Mouse (Mus musculus) hindbrain, embryonic 16.5 days (tissue): ENCODE measurements around the gene E130114P18Rik. TPM values are rescaled to one million over a fixed set of nuclear protein-coding genes. Genes with fewer than 3 reads are reported as not detected.
A peak's percentile ranks its signal among the peaks of the same experiment; 100 is the strongest.

Experiments
- ATAC-seq: fragments of 200-750 bp; cut with Nextera tagmentation; 2 replicates; pipeline ENCODE4 v1.8.0; 2017; ENCODE audit warnings: moderate TSS enrichment, moderate library complexity
- H3K27ac ChIP-seq: fragments of 300-500 bp; sonication (generic); 2 replicates; pipeline ENCODE4 v1.5.1; 2014; ENCODE audit warnings: low read depth, mild to moderate bottlenecking, control low read depth, low read length, moderate library complexity
- H3K27me3 ChIP-seq: fragments of 300-500 bp; sonication (generic); replicated peaks from 2 replicates; pipeline ENCODE4 v1.6.1; 2014; ENCODE audit warnings: low read length; ENCODE audit not compliant: control insufficient read depth, insufficient read depth
- H3K36me3 ChIP-seq: fragments of 300-500 bp; sonication (generic); 2 replicates; pipeline ENCODE4 v1.6.1; 2014; ENCODE audit warnings: mild to moderate bottlenecking, low read length, moderate library complexity, mixed read lengths; ENCODE audit not compliant: control insufficient read depth, insufficient read depth
- H3K4me1 ChIP-seq: fragments of 300-500 bp; sonication (generic); 2 replicates; pipeline ENCODE4 v1.6.1; 2014; ENCODE audit warnings: low read depth, low read length; ENCODE audit not compliant: control insufficient read depth, insufficient read depth
- H3K4me2 ChIP-seq: fragments of 300-500 bp; sonication (generic); 2 replicates; pipeline ENCODE4 v1.6.1; 2014; ENCODE audit warnings: mild to moderate bottlenecking, low read length, control low read depth, moderate library complexity
- H3K4me3 ChIP-seq: fragments of 300-500 bp; sonication (generic); 2 replicates; pipeline ENCODE4 v1.5.1; 2014; ENCODE audit warnings: mild to moderate bottlenecking, low read length, control low read depth, moderate library complexity
- H3K9ac ChIP-seq: fragments of 300-500 bp; sonication (generic); 2 replicates; pipeline ENCODE4 v1.6.1; 2014; ENCODE audit warnings: low read depth, mild to moderate bottlenecking, control low read depth, low read length, moderate library complexity
- H3K9me3 ChIP-seq: fragments of 300-500 bp; sonication (generic); 2 replicates; pipeline ENCODE4 v1.6.1; 2014; ENCODE audit warnings: mild to moderate bottlenecking, low read length, moderate library complexity; ENCODE audit not compliant: control insufficient read depth
- WGBS: fragments of 180-500 bp; shearing (Covaris S2); extraction: QIAGEN DNeasy Blood & Tissue Kit; methylation state at CpG from one replicate; pipeline ENCODE4 v1.1.7; 2014; 5-methylcytosine and 5-hydroxymethylcytosine counted together
- polyA plus RNA-seq: library from polyadenylated mRNA; unstranded; fragments of >200 nt; fragmentation: Nextera tagmentation; extraction: Ambion mirVana; gene quantifications from 2 replicates; pipeline ENCODE4 v1.2.1, GENCODE M21; 2015

E130114P18Rik gene
- polyA plus RNA-seq, 1 experiment from 2014 or later, result 21.5 TPM

GRCm38 (mm10) chr4:97602579-97602978 is 175.3 kb downstream of the E130114P18Rik start:
- no peak overlapping the region for H3K4me2 ChIP-seq
- ATAC-seq, result no peak
- H3K9ac ChIP-seq, result no peak overlapping the region
- 35% methylated on average over 4 of the region's 4 CpGs for WGBS
- H3K36me3 ChIP-seq, result no peaks in the 10 kb centered on the region
- H3K4me3 ChIP-seq, result no peak overlapping the region
- no peaks in the 10 kb centered on the region for H3K9me3 ChIP-seq
- H3K27me3 ChIP-seq, result no peaks in the 10 kb centered on the region
- H3K4me1 ChIP-seq, result peaks cover 3% of the 10 kb centered on the region
- H3K27ac ChIP-seq, result no peak overlapping the region

GRCm38 (mm10) chr4:97600875-97601835 is 176.7 kb downstream of the E130114P18Rik start:
- no peaks in the 10 kb centered on the region for H3K9me3 ChIP-seq
- peaks cover 3% of the 10 kb centered on the region for H3K4me1 ChIP-seq
- no peak overlapping the region for H3K4me3 ChIP-seq
- 0 out of 2 replicates have a peak overlapping the region, but pooled peaks have one; percentile 1 for H3K9ac ChIP-seq
- 32% methylated on average over 8 of the region's 8 CpGs for WGBS
- no peaks in the 10 kb centered on the region for H3K36me3 ChIP-seq
- H3K4me2 ChIP-seq, result no peak overlapping the region
- H3K27me3 ChIP-seq, result no peaks in the 10 kb centered on the region
- 0 out of 2 replicates have a peak overlapping the region, but pooled peaks have one; percentile 31 for H3K27ac ChIP-seq
- ATAC-seq, result peak; percentile 86

- no peak overlapping the region for H3K9ac ChIP-seq
- no peaks in the 10 kb centered on the region for H3K27me3 ChIP-seq
- ATAC-seq, result no peak
- 100% methylated on average over 1 of the region's 1 CpGs for WGBS
- no peaks in the 10 kb centered on the region for H3K36me3 ChIP-seq
- H3K4me1 ChIP-seq, result peaks cover 3% of the 10 kb centered on the region
- H3K27ac ChIP-seq, result no peak overlapping the region
- H3K4me2 ChIP-seq, result no peak overlapping the region
- no peaks in the 10 kb centered on the region for H3K9me3 ChIP-seq
- H3K4me3 ChIP-seq, result no peak overlapping the region
Observed at GRCm38 (mm10) chr4:97597443-97597842, 180.4 kb downstream of the E130114P18Rik start.

- Histone ChIP-seq H3K4me2 (no peak overlapping the region), H3K36me3 (no peaks in the 10 kb centered on the region), H3K9ac (no peak overlapping the region), H3K4me1 (no peaks in the 10 kb centered on the region; the same call in 1 of the 2 replicates), H3K27ac (no peak overlapping the region), H3K9me3 (no peaks in the 10 kb centered on the region), H3K4me3 (no peak overlapping the region), H3K27me3 (no peaks in the 10 kb centered on the region)
- ATAC-seq, result no peak
- 91% methylated on average over 9 of the region's 9 CpGs for WGBS
Observed at GRCm38 (mm10) chr4:97596348-97596747, 181.5 kb downstream of the E130114P18Rik start.

- no peaks in the 10 kb centered on the region for H3K27me3 ChIP-seq
- no peak overlapping the region for H3K9ac ChIP-seq
- no peak overlapping the region for H3K27ac ChIP-seq
- H3K4me2 ChIP-seq, result no peak overlapping the region
- WGBS, result 87% methylated on average over 5 of the region's 5 CpGs
- no peak overlapping the region for H3K4me3 ChIP-seq
- H3K4me1 ChIP-seq, result no peaks in the 10 kb centered on the region
- H3K36me3 ChIP-seq, result no peaks in the 10 kb centered on the region
- H3K9me3 ChIP-seq, result no peaks in the 10 kb centered on the region
- ATAC-seq, result no peak
Observed at GRCm38 (mm10) chr4:97593869-97594268, 184.0 kb downstream of the E130114P18Rik start.

GRCm38 (mm10) chr4:97589790-97590189 is 188.1 kb downstream of the E130114P18Rik start:
- Histone ChIP-seq H3K27me3 (no peaks in the 10 kb centered on the region), H3K4me3 (no peak overlapping the region), H3K9me3 (no peaks in the 10 kb centered on the region), H3K4me2 (no peak overlapping the region), H3K36me3 (no peaks in the 10 kb centered on the region), H3K27ac (no peak overlapping the region), H3K9ac (no peak overlapping the region), H3K4me1 (no peaks in the 10 kb centered on the region)
- WGBS, result 68% methylated on average over 1 of the region's 1 CpGs
- no peak for ATAC-seq

- no peak for ATAC-seq
Observed at GRCm38 (mm10) chr4:97587412-97588010, 190.4 kb downstream of the E130114P18Rik start.

GRCm38 (mm10) chr4:97585170-97585569 is 192.7 kb downstream of the E130114P18Rik start:
- H3K9ac ChIP-seq, result no peak overlapping the region
- no peaks in the 10 kb centered on the region for H3K9me3 ChIP-seq
- H3K4me1 ChIP-seq, result no peaks in the 10 kb centered on the region
- peak overlapping the region; percentile 29 for H3K4me2 ChIP-seq
- ATAC-seq, result no peak
- H3K36me3 ChIP-seq, result no peaks in the 10 kb centered on the region
- no peak overlapping the region for H3K27ac ChIP-seq
- H3K27me3 ChIP-seq, result no peaks in the 10 kb centered on the region
- H3K4me3 ChIP-seq, result no peak overlapping the region; the same call in 1 of the 2 replicates
- WGBS, result 62% methylated on average over 7 of the region's 7 CpGs

More at GRCm38 (mm10) chr4:97587412-97588010, 190.4 kb downstream of the E130114P18Rik start:
- no peaks in the 10 kb centered on the region for H3K36me3 ChIP-seq
- no peaks in the 10 kb centered on the region for H3K4me1 ChIP-seq
- H3K27ac ChIP-seq, result no peak overlapping the region
- no peaks in the 10 kb centered on the region for H3K9me3 ChIP-seq
- no peaks in the 10 kb centered on the region for H3K27me3 ChIP-seq
- H3K4me3 ChIP-seq, result no peak overlapping the region
- no peak overlapping the region for H3K9ac ChIP-seq
- no peak overlapping the region for H3K4me2 ChIP-seq
- 66% methylated on average over 9 of the region's 9 CpGs for WGBS
